24 mouse cellular contexts compared by ENCODE assay signal in the genomic region with DNA sequence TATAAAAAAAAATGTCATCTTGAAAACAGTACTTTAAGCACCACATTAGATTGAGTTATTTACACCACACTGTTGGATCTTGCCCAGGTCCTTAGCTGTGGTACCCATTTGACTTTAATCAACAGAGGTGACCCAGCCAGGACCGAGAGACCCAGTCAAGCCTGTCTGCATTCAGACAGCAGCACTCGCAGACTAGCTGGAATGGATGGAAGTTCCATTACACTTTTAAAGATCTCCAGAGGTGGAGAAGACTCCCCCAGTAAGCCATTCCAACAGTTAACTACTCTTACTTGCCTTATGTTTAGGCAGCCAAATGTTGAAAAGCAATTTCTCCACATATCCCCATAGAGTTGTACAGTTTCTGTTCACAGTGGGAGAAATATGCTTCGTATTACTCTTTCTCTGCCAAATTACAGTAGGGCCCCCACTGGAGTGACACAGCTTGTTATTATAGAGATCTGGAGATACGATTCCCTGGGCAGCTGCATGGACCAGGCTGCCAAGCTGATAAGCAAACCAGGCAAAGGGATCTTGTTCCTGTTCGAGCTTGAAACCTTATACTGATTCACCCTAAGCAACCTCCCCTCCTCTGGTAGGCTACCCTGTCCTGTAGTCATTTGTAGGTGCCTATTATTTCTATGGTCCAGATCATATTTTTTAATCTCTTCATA. TPM values are rescaled to one million over a fixed set of nuclear protein-coding genes. Genes with fewer than 3 reads are reported as not detected.
"Had no signal": no experiment of that assay in that cellular context is flagged by ENCODE, and none has a peak within 500 bp of the region (broad histone marks: within the 10 kb centered on the region; RNA-seq: fewer than 3 reads in every experiment).

No protein-coding gene starts in this region.

- H3K4me3 ChIP-seq: left cerebral cortex, adult 2 months; limb, embryonic 13.5 days; liver, embryonic 13.5 days; midbrain, embryonic 10.5 days; midbrain, embryonic 13.5 days had no signal

- H3K9me3 ChIP-seq: liver, embryonic 13.5 days; midbrain, embryonic 10.5 days; midbrain, embryonic 13.5 days had no signal

- H3K27ac ChIP-seq: kidney, postnatal 0 days; left cerebral cortex, adult 2 months; limb, embryonic 13.5 days; liver, embryonic 13.5 days; macrophage; midbrain, embryonic 10.5 days; midbrain, embryonic 13.5 days; stomach, postnatal 0 days had no signal

- DNase-seq: kidney, adult 2 months; kidney, postnatal 25 days; layer of hippocampus, postnatal 36 days; left cerebral cortex, postnatal 4 days; liver, embryonic 13.5 days; lung, adult 2 months; lung, postnatal 14 days; right cerebral cortex, adult 18-20 months; right cerebral cortex, postnatal 14 days; right cerebral cortex, postnatal 4 days; thymus, adult 2 months; thymus, postnatal 14 days; thymus, postnatal 4 days had no signal

- H3K4me2 ChIP-seq: limb, embryonic 13.5 days; liver, embryonic 13.5 days; midbrain, embryonic 13.5 days had no signal

- ATAC-seq: intestine, postnatal 0 days; midbrain, embryonic 13.5 days had no signal

- H3K9ac ChIP-seq: limb, embryonic 13.5 days; liver, embryonic 13.5 days; midbrain, embryonic 13.5 days had no signal

- H3K27me3 ChIP-seq: limb, embryonic 13.5 days; liver, embryonic 13.5 days; midbrain, embryonic 13.5 days had no signal

- H3K36me3 ChIP-seq: limb, embryonic 13.5 days; liver, embryonic 13.5 days; midbrain, embryonic 10.5 days; midbrain, embryonic 13.5 days had no signal

RNA-seq across cellular contexts. Expression of gene Cd101, which starts 22.1 kb away (rescaled TPM):
- total RNA-seq: liver, adult 2 months had no signal
- polyA plus RNA-seq: kidney, embryonic 14.5 days; kidney, postnatal 0 days; midbrain, embryonic 13.5 days; stomach, embryonic 14.5 days had no signal
